Mouse (Mus musculus): ENCODE measurements around the gene Syt1.

Syt1 gene

DNA sequence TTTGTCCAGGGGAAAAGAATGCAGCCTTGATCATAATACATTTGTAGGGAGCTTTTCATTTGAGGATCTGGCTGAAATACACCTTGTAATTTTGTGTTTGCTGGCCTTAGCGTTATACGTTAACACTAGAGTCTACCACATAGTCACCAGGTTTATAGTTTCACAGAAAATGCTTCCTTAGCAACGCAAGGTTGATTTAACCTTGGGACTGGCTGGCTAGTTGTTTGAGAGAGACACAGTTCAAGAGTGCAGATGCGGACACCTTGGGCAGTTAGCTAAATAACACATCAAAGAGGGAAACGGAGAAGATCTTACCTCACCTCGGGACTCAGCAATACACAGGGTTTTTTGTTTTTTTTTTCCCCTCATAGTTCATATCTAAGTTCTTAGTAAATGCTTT, 441.9 kb downstream of the Syt1 start:
- DNase-seq, result no peak

DNA sequence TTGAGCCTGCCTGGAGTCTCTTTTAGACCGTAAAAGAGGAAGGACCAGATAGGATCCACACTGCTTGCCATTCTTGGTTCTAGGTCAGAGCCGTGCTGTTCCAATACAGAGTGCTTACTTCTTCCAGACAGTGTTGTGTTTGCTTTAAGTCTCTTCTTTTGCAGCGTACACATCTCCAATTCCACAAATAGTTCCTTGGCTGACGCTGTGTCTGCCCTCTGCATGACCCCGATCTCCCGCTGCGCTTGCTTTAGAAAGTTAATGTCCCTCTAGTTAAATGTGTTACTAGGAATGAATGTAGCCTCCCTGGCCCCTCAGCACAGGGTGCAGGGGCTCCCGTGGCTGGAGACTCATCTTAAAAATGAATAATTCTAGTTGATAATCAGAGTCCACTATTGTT, 442.6 kb downstream of the Syt1 start:
- no peak for DNase-seq

DNA sequence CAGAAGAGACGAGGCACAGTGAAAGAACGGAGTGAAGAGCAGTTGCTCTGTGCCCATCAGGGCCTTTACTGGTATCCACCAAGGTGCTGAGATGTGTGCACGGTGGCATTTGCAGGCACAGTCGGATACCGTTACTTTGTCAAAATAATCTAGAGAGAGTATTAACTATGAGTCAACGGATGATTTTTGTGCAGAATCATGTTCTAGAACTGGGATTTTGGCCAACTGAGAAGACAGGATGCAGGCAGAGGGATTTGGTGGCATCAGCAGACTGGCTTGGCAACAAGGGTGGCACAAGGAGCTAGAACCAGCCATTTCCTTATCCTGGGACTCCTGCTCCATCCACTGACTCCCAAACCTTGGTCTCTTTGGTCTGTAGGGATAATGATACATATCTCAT, 443.3 kb downstream of the Syt1 start:
- no peak for DNase-seq

DNA sequence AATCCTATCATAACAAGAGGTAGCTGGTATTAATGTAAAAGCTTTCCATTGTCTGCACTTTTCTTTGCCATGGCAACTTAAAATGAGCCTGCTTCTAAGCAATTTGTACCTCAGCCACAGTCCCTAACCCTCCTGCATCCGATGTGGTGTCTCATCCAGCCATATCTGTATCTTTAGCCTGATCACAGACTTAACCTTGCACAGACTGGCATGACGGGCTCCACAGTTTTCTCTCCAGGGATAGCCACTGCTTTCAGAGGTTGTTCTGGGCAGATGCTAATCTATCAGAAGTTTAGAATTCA, 451.2 kb downstream of the Syt1 start:
- DNase-seq, result no peak

DNA sequence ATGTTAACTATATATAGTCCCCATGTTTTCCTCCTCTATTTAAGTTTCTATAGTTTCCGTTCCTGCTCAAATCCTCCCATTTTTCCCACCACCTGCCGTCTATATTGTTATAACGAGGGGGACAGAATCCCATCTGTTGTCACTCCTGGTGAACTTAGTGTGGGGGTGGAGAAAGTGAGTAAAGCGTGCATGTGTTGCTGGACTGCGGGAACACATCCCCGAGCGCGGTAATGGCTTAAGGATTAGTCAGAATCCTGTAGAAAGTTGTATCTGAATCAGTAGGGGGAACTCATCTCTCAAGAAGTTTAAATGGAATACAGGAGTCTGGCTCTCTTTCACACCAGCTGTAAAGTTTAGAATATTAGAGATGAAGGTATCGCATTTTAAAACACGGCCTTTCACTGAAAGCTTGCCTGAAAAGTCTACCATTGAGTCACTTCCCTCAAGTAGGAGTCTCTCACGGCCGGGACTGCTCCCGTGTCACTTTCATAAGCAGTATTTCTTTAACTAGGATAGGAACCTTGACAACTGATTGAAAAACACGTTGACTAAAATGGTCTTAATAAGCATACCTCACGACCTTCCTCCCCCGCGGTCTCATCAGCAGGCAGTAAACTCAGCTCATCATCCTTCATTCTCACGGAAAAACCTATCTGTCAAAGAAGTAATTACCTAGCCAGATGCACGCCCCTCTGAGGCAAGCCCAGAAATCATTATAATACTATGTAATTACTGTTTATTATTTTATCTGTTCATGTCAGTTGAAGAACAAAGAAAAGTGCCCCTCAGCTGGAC, 451.8 kb downstream of the Syt1 start:
- DNase-seq, result no peak

DNA sequence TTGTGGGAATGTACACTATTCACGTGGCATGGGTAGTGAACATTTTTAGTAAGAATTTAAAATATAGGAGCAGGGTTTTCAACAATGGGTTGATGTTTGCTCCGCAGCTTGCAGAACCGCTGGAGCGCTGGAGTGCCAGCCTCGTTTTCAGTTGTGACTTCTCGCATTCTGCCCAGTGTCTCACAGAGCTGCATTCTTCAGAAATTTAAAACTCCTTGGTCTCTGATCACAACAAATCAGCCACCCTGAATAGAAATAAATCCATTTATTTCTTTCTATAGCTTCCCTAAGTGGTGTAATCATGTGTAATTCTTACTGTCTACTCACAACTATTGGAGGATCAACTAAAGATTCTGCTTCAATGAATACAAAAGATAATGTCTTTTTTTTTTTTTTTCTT, 458.2 kb downstream of the Syt1 start:
- DNase-seq, result no peak

DNA sequence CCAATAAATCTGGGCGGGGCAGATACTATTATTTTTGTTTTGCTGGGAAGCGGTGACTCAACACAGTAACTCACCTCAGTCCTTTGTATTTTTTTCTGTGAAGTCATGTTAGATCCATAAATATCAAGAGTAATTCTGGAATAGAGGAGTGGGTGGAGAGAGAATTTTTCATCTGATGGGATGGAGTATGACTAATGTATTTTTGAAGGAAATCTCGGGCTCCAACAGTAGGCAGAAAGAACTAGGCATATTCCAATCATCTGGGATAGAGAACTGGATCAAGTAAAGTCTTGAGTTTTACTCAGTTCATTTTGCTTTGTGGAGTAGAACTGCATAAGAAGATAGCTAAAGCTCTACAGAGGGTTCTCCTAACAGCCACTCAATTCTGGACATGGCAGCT, 465.1 kb downstream of the Syt1 start:
- no peak for DNase-seq

DNA sequence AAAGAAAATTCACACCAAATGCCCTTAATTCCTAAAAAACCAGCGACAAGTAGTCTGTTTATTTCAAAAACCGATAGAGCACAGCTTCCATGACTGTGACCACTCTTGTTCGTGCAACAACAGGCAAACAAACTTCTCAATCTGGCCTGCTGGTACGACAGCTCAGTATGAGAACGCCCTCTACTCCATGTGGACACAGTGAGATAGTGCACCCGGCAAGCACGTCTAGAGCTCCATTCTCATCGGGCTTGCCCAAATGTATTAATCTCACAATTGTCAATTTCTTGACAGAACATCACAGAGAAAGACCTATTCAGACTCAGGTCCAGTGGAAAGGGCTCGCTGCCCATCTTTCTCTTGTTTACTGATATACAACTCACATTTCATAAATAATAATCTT, 469.2 kb downstream of the Syt1 start:
- no peak for DNase-seq

DNA sequence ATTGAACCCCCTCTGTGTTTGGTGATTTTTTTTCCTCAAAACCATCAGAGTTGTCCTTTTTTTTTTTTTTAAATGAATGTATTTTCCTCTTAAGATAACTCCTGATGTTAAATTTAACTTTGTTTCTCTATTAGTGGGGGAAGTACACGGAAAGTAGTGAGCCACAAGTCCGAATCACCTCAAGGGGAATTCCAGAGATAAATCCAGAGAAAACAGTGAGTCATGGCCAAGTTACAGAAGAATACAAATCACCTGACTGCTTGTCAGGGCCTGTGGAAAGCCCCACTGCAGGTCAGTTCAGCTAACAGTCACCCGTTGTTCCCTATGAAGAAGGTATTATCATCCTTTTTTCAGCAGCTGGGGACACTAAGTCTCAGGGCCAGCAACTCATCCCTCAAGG, 472.2 kb downstream of the Syt1 start:
- DNase-seq, result no peak

DNA sequence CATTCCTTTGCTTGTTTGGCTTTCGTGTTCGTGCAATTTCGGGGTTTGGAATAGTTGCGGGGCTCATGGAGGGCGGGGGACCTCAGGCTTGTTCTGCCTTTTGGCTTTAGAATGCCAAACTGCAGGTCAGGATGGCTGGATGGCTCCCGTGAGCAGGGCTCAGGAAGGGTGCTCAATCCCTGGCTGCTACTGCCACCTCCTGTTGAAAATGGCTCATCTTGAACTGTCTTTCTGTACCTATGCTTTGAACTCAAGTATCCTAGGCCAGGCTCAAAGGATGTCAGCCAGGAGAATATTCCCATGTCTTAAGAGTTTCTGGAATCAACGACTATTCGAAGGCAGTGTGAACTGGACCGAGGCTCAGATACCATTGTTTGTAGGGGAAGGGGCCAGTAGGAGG, 473.1 kb downstream of the Syt1 start:
- no peak for DNase-seq

DNA sequence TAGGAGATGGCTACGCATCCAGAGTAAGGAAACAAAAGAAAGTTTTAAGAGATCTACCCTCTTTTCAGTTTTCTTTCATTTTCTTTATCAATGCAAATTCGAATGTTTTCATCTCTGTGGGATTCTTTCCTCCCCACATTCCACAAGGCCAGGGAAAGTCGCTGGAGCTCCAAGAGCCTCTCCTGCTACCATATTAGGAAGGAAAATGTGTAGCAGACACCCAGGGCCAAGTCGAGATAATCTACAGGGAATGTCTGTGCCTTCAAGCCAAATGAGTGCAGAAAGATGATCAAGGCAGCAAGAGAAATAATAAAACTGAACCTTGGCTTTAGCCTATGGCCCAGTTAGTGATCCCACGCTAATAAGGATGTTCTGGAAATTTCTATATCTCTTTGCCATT, 474.9 kb downstream of the Syt1 start:
- DNase-seq, result no peak

DNA sequence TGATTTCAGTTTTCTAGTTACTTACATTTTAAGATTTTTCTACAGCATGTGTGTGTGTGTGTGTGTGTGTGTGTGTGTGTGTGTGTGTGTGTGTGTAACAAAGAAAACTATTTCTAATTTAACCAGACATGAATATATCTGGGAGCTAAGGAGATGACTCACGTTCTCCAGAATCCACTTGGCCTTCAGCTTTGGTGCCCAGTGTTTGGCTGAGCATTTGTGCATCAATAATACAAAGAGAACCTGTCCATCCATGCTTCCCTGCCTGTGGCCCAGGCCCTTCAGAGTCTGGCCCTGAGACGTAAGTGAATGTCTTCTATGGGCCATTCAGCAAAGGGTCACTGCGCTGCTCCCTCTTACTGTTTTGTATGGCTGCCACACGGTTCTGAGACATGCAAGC, 476.7 kb downstream of the Syt1 start:
- DNase-seq, result no peak

DNA sequence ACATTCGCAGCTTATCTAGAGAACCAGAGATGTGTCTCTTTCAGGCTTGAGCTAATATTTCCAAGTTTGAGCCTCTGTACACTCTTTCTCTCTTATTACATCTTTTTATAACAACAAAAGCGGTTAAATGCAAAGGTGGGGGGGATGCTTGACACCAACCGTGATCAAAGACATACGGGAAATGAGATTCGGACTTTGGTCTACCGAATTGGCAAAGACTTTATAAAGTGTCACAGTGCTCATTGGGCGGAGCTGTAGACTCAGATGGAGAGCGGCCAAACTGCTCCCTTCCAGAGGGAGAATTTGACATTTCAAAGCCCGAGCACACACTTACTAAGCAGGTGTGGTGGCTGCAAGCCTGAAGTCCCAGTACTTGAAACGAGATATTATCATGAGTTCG, 477.9 kb downstream of the Syt1 start:
- DNase-seq, result no peak

DNA sequence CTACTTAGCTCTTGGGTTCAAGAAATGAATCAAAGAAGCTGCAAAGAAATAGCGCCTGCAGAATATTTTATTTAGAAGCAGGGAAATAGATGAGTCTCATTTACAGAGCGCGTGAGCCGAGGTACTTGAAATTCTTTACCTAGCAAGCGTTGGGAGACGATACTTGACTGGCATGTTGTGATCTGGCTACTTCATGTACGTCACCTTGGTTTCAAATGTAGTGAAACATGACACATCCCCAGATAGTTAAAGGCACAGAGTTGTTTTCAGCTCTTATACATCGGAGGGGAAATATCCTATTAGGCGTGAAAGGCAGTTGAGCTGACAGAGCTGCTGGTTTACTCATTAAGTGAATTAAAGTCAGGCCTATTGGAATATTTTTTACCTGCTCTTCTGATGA, 478.5 kb downstream of the Syt1 start:
- DNase-seq, result no peak

DNA sequence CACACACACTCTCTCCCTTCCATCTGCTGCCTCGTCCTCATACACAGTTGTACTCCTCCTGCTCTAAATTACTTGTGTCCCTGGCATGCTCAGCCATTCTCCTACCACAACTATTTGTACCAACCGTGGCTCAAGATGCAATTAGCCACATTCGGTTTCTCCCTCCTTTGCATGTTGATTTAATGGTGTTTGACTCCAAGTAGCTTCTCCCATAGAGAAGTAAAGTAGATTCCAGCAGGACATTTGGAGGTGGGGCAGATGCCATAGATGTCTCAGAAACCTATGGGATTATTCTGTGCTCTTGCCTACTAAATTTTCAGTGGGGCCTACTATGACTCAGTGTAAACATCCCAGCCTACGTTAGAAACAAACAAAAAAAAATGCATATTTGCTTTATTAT, 479.1 kb downstream of the Syt1 start:
- no peak for DNase-seq

DNA sequence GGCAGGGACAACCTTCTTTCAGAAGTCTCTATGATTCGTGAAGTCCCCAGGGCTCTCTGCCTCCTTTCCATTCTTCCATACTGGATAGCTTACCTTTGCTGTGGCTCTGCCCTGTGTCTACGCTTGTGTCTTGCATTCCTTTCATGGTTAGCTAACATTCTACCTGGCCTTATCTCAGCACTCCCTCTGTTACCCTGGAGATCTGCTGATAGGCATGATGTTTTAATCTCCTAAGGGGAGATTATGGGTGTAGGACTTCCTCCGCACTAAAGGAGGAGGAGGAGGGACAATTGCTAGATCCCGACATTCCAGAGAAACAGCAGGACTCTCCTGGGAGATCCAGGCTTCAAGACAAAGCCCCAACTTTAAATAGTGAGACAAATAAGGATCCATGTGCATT, 479.7 kb downstream of the Syt1 start:
- no peak for DNase-seq

DNA sequence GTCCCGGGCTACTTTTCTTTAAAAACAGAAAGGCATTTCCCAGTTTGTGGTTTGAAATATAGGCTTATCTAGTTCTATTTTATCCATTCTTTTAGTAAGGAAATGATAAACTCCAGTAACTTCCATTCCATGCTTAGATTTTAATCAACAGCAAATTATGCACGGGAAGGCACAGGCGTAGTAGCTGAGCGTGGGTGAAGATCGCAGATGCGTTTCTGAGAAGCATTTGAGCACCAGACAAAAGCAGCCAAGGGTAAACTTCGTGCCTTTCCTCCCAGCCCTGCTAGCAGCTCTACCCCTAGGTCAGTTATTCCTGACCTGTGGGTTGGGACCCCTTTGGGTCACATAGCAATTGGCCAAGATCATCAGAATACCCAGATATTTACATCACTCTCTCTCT, 482.4 kb downstream of the Syt1 start:
- no peak for DNase-seq

DNA sequence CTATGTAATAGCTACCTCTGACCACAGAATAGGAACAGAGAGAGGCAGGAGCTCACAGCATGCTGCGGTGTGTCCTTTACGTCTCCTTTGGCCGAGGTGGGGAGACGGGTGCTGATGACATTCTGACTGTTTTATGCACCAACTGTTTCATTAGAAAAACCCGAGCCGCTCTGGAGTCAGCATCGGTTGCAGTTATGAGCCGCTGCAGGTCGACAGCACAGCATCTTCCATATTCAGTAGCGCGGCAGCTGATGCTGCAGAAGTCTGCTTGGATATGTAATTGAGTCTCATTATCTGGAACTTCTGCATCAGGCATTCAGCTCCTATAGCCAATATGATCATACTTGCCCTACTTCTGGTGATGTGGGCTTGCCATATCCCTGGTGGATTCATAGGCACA, 485.3 kb downstream of the Syt1 start:
- DNase-seq, result no peak

DNA sequence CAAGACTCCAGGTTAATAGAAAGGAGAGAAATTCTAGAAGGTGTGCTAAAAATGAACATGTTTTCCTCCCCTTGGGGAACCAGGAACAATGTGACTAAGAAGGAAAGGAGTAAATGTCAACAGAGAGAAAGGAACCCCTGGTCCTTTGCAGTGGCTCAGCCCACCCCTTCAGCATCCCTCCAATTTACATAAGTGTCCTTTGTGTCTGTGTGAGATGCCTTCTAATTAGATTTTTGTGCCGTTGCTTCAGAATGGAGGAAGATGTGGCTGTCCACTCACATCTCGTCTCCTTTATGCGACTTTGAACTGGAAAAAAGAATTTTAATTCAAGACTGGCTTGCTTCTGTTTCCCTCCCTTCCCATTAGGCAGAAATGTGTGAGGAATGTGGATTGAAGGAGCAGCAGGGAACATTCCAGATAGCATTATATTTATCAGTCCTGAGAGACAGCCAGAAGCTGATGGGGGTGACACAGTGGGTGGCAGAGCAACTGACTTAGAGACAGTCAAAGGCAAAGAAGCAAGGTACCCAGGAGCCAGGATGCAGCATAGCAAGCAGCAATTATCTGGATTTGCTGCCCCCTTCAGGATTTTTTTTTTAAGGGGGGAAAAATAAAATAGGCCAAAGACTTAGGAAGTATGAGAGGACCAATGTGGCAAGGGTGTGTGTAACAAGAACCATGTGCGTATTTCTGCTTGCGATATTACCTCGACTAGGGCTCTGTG, 486.3 kb downstream of the Syt1 start:
- DNase-seq, result no peak

DNA sequence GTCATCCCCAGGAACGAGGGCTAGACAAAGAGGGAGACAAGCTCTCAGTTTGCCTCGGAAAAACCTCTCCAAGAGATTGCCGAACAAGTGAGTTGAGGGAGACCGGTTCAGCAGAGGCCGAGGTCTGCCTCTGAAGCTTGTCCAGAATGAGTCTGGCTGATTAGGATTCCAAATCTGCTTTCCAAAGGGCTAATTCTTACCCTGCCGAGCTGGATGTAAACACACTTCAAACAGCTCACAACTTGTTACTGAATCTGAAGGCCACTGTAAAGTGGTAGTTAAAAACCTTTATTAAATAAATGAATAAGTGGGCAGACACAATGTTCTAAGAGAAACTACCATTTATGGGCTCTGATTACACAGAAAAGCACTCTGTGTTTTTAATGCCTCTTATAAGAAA, 491.6 kb downstream of the Syt1 start:
- DNase-seq, result no peak

DNA sequence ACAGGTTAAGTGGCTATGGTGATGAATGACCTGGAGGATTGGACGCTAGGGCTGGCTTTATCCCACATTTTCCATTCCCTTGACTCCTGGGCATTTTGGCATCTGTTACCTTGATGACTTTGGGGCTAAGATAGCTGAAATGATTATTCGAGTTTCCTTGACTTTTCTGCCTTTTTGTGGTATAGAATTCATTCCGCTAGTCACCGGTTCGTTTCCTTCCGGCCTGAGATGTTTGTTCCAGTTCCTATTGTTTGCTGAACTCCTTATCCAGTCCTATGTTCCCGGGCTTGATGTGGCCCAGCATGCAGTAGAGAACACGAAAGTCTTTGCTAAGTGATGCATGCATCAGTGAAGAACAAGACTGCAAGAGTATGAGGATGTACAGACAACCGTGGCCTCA, 493.7 kb downstream of the Syt1 start:
- no peak for DNase-seq

DNA sequence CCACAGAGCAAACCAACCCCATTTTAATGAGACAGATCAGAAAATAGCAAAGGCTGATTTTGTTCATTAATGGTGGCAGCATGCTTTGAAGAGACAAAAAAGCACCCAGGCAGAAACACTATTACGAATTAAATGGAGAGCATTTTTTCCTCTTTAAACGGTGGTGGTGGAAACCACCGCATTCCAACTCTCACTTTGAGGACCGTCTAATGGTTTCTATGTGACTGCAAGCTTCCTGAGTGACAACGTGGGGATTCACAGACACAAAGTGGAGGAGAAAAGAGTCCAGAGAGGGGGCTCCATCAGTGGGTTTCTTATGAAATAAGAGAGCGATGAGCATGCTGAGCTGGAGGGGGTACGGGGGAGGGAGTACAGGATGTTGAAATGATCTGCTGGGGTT, 496.1 kb downstream of the Syt1 start:
- no peak for DNase-seq

DNA sequence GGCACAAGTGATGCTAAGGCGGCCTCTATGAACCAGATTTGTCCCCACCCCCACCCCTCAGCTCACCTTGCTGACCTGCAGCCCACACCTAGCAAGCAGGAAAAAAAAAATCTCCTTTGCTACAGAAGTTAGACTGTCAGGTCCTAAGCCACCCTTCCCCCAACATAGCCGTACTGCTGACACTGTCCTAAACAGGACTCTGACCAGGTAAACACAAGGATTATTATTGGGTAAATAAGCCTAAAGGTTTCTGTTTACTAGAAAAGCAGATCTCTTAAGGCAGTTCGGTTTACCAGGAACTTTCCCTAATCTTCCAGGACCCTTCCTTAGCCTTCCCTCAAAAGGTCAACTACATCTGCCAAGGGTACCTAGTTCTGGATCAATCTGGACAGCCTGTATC, 501.2 kb downstream of the Syt1 start:
- DNase-seq, result no peak

DNA sequence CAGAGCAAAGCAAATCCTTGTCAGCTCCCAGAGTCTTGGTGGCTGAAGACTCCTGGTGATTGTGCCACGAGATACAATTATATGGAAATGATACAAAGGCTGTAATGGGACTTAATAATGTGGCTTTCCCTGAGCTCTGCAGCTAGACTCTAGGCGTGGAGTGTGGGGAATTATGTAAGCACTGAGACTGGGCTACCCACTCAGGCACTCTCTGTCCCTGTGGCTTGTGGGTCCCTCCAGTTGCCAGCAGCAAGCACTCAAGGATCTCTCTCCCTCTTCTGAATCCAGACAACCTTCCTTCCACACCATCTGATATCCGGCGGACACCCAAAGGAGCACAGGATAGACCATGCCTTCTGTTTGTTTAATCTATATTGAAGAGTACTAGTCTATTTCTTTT, 503.9 kb downstream of the Syt1 start:
- no peak for DNase-seq

DNA sequence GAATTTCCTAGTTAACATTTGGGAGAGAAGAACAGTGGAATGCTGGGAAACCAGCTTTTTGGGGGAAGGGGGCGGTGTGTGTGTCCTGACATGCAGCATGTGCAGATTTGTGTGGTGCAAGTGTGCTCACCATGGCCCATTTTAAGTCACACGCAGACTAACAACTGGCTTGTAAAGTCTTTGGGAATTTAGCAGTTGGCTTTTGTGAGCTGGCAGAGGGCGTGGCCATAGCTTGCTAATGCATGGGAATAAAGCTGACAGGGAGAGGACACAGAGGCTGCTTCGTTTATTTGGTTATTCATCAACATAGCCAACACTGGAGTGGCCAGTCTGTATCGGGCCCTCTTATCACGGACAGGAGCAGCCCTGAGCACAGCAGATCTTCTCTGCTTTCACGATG, 505.9 kb downstream of the Syt1 start:
- no peak for DNase-seq
